Mouse (Mus musculus) megakaryocyte-erythroid progenitor cell, adult 5 weeks (primary cell): ENCODE measurements around the gene Gabrg3. TPM values are rescaled to one million over a fixed set of nuclear protein-coding genes. Genes with fewer than 3 reads are reported as not detected.

Source experiments
- polyA plus RNA-seq: library from polyadenylated mRNA; stranded (reverse); fragments of >175 nt; gene quantifications from 2 replicates; pipeline ENCODE4 v1.2.3, GENCODE M21; 2012

The Gabrg3 gene
- 0.03 TPM in 1 of 2 replicates, not detected in the other for polyA plus RNA-seq

DNA sequence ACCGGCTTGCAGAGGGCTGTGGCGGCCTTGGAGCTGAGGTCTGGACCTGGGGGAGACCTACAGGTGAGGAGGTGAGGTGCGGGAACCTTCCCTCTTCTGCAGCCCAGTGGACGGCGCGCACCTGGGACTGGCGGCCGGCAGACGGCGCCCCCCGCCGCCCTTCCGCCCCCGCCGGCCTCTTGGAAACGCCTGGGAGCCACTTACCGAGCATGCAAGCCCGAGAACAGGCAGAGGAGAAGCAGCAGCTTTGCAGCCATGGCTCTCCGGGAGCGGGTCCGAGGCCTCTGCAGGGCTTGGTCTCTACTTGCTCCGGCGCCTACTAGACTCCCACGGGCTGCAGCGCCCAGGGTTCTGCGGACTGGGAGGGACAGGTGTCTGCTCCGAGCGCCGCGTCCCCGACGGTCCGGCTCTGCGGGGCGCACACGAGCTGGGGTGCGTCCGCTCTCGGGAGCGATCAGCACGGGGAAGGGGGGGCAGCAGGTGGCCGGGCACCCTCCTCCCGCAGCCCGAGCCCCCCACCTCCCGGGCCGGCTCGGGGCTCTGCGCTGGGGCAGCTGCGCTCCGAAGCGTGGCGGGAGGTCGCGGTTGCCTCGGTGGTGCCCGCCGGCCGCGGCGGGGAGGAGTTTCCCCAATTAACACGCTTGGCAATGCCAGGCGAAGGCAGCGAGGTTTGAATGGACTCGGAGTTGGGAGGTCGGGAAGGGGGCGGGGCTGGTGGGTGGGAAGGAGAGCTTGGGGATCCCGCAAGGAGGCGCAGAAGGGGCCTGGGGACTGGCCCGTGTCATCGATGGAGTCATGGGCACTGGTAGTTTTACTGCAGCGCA, at the start of gene Gabrg3:
Gene Gabrg3 (minus strand): TSS at position 672 of the 824 bp plus-strand sequence.

DNA sequence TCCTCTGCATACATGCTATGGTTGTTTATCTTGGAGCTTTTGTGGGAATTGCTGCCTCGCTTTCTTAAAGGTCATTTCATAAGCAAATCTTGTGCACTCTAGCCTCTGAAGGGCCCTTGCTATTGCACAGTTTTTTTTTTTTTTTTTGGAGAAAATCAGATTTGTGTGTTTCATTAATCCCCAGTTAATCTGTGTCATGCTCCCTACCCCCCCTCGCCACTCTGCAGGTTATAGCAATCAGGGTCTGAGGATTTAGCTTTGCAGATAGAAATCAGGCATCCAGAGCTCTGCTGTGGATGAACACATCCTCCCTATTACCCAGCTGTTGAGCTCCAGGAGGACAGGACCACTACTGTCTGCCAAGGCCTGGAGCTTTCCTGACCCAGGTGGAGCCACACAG, 32.4 kb upstream of the Gabrg3 start, which contains the start of gene Gabrb3:
Gene Gabrb3 (plus strand): TSS at position 301 of the 400 bp plus-strand sequence.

Other genes starting within 250 kb of the Gabrg3 start
- 0.02 TPM in 1 of 2 replicates, not detected in the other for gene Gabrb3, start 32.5 kb upstream of the Gabrg3 start, polyA plus RNA-seq
- not detected in 2 replicates for gene Gabra5, start 122.9 kb upstream of the Gabrg3 start, polyA plus RNA-seq